Mouse (Mus musculus): ENCODE data around the gene Gm10912. TPM values are rescaled to one million over a fixed set of nuclear protein-coding genes. Genes with fewer than 3 reads are reported as not detected.
"Not testable (repeated sequence)": the region's sequence is repeated elsewhere in the genome, so short reads cannot be mapped to it uniquely, and the experiment has no call there.

Gm10912 gene
- polyA plus RNA-seq, 1 experiment from 2014 or later, result not detected

DNA sequence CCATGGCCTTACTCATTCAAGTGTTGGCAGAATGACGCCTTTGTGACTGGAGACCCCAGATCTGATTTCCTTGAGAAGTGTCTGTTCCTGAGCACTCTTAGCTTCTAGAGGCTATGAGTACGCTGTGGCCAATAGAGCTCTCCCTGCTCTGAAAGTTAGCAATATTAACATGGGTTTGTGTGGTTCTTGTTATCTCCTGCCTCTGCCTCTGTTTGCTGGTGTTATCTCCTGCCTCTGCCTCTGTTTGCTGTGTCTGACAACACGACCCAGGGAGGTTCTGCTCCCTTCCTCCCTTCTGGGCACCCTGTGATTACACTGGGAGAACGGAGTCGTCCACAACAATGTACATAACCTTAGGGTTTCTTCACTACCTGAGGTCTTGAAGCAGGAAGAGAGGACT lies 12.7 kb downstream of the Gm10912 start:
- not testable (repeated sequence) for H3K27ac ChIP-seq; H3K4me1 ChIP-seq; H3K9ac ChIP-seq; H3K4me2 ChIP-seq; H3K36me3 ChIP-seq (replicated peaks); H3K27me3 ChIP-seq (replicated peaks); ATAC-seq (replicated peaks); H3K4me3 ChIP-seq; H3K9me3 ChIP-seq
- WGBS, result 87% methylated on average over 5 of the region's 5 CpGs

DNA sequence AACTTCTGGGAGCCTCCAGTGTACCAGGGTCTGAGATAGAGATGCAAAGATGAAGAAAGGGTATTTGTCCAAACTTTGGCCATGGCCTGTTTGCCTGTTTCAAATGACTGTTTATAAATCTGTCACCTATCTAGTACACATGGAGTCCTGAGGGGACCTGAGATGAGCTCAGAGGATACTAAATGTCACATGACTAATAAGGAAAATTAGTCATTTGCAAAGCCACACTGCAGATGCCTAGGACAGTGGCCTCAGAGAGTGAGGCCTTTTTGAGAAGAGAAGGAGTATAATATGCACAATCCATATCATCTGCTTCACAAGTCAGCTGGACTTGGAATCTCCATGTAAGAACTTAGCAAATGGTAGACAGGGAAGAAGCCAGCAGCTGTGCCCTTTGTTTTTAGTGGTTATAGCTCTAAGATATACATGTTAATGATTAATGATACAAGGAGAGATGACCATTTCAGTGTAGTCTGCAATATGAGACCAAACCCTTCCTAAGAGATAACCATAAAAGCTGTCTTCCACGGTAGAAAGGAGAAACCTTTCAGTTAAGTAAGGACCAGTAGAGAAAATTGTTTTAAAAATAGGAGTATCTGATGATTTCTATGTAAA lies 15.9 kb downstream of the Gm10912 start:
- H3K36me3 ChIP-seq (replicated peaks); H3K9ac ChIP-seq; H3K27ac ChIP-seq; ATAC-seq (replicated peaks); H3K27me3 ChIP-seq (replicated peaks); H3K9me3 ChIP-seq; H3K4me2 ChIP-seq; H3K4me1 ChIP-seq; H3K4me3 ChIP-seq: not testable (repeated sequence)
- 100% methylated on average over 1 of the region's 1 CpGs for WGBS

- no peak overlapping the region for H3K27ac ChIP-seq
- no peaks in the 10 kb centered on the region for H3K36me3 ChIP-seq (replicated peaks)
- H3K9me3 ChIP-seq, result no peaks in the 10 kb centered on the region
- H3K4me1 ChIP-seq, result no peaks in the 10 kb centered on the region
- H3K4me2 ChIP-seq, result no peak overlapping the region
- ATAC-seq (replicated peaks), result no peak
- no peak overlapping the region for H3K4me3 ChIP-seq
- no peaks in the 10 kb centered on the region for H3K27me3 ChIP-seq (replicated peaks)
- no peak overlapping the region for H3K9ac ChIP-seq
Observed at GRCm38 (mm10) chr2:104082474-104082873, 16.8 kb downstream of the Gm10912 start.

- not testable (repeated sequence) for H3K4me2 ChIP-seq; H3K27ac ChIP-seq; ATAC-seq (replicated peaks); H3K9me3 ChIP-seq; H3K36me3 ChIP-seq (replicated peaks); H3K9ac ChIP-seq; H3K4me1 ChIP-seq; H3K27me3 ChIP-seq (replicated peaks); H3K4me3 ChIP-seq
Observed at GRCm38 (mm10) chr2:104084027-104084426, 18.4 kb downstream of the Gm10912 start.

DNA sequence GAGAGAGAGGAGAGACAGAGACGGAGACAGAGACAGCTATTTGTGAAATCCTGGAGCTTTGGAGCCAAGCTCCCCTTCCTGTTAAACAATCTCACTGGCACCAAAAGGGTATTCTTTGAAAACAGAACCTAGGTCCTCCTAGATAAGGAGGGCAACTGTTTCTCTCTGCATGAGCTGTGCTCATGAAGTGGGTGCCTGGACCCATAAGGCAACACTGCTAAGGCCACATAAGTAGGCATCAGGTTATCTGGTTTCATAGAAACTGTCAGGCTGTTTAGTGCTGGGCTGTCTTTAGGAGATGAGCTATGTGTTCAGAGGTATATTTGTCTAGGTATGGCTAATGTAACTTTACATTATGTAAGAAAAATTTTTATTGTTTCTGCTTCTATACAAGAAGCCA lies 21.9 kb downstream of the Gm10912 start:
- H3K9ac ChIP-seq; H3K27me3 ChIP-seq (replicated peaks); H3K4me2 ChIP-seq; H3K27ac ChIP-seq; ATAC-seq (replicated peaks); H3K4me3 ChIP-seq; H3K36me3 ChIP-seq (replicated peaks); H3K9me3 ChIP-seq; H3K4me1 ChIP-seq: not testable (repeated sequence)
- WGBS, result 74% methylated on average over 1 of the region's 1 CpGs

DNA sequence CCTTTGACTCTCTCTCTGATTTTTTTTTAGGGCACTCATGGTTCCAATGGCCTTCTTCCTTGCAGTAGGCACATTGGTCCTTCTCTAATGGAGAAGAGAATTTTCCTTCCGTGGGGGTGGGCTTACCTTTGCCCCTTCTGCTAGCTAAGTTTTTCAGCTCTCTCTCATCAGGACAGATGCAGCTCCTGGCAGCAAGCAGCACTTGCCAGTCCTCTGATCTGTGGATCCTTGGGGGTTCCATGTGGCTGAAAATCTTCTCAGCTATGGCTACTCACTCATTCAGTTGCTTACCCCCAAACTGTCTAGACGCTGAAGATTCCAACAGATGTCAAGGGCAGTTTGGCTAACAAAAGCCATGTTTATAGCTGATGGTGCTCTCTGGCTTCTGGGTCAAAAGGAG lies 27.7 kb downstream of the Gm10912 start:
- Histone ChIP-seq H3K27ac (no peak overlapping the region), H3K9me3 (no peaks in the 10 kb centered on the region), H3K4me3 (no peak overlapping the region), H3K4me1 (peaks cover 10% of the 10 kb centered on the region; the same call in 1 of the 2 replicates), H3K9ac (no peak overlapping the region), H3K27me3 (replicated peaks) (no peaks in the 10 kb centered on the region), H3K4me2 (no peak overlapping the region), H3K36me3 (replicated peaks) (no peaks in the 10 kb centered on the region)
- 95% methylated on average over 2 of the region's 2 CpGs for WGBS
- ATAC-seq (replicated peaks), result no peak

DNA sequence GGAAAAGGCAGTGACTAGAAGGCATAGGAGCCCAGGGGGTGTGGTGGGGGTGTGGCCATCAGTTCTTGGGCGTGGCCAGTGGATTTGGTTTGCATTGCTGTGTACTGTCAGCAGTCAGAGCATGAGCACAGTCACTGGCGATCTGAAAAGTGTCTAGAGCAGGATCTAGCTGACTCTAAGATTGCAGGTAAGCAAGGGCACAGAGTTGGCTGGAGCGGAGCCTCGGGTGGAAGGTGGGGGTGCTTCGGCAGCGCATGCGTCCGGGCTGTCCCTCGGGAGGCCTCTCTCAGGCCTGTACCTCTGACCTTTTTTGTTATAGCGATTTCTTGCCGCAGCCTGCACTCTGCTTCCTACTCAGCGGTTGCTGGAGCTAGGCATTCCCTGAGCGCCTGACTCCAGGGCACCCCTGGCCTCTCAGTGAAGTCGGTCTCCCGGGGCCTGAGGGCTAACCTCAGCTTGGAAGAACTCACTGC lies 30.2 kb downstream of the Gm10912 start, which contains the start of gene Cd59a:
Gene Cd59a, plus strand, starts transcription at position 61 of the 473 bp plus-strand sequence.
- Histone ChIP-seq H3K27me3 (replicated peaks) (no peaks in the 10 kb centered on the region), H3K4me2 (peak within 1 kb of the TSS; percentile 56), H3K27ac (peak within 1 kb of the TSS; percentile 51; the same call in 1 of the 2 replicates), H3K9me3 (no peaks in the 10 kb centered on the region), H3K4me1 (peaks cover 10% of the 10 kb centered on the region; the same call in 1 of the 2 replicates), H3K36me3 (replicated peaks) (no peaks in the 10 kb centered on the region), H3K4me3 (peak within 1 kb of the TSS; percentile 38), H3K9ac (peak within 1 kb of the TSS; percentile 46)
- WGBS, result 7% methylated on average over 15 of the region's 15 CpGs
- ATAC-seq (replicated peaks), result peak; percentile 93

DNA sequence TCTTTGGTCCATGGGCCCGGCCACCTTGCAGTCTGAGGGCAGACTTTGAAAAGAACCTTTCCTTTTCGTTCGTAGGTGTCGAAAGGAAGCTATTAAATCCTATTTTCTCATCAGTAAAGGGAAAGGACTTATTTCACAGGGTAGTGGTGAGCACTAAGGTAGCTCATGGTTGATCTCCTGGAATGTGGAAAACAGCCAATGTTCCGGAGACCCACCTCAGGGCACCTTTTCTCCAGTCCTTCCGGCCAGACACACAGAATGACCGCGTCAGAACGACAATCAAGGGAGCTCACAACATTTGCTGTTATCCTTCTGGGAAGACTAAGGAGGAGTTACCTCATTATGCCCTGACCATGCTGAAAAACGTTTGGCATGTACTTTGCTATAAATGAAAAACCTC lies 30.6 kb downstream of the Gm10912 start:
- Histone ChIP-seq H3K4me1 (peaks cover 10% of the 10 kb centered on the region; the same call in 1 of the 2 replicates), H3K27me3 (replicated peaks) (no peaks in the 10 kb centered on the region), H3K4me3 (peak overlapping the region; percentile 38), H3K9me3 (no peaks in the 10 kb centered on the region), H3K36me3 (replicated peaks) (no peaks in the 10 kb centered on the region), H3K4me2 (peak overlapping the region; percentile 56), H3K9ac (peak overlapping the region; percentile 46; the same call in 1 of the 2 replicates), H3K27ac (0 out of 2 replicates have a peak overlapping the region, but pooled peaks have one; percentile 51)
- ATAC-seq (replicated peaks), result 0 out of 2 replicates have a peak, but pooled peaks have one; percentile 37
- WGBS, result 45% methylated on average over 10 of the region's 10 CpGs

DNA sequence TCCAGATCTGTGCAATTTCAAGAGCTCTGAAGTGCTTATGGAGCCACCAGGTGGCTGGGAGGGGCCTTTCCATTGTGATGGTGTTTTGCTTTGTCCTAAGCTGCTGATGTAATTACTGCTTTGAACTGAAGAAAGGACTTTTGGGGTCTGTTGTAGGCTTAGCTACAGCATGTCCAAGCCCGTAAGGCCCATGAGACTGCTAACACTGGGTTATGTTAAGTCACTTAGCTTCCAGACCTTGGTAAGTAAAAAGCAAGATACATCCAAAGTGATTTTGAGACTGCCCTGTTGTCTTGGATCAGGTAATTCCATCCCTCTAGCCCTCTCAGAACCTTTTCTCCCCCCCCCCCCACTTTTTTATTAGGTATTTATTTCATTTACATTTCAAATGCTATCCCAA lies 31.2 kb downstream of the Gm10912 start:
- not testable (repeated sequence) for H3K36me3 ChIP-seq (replicated peaks); ATAC-seq (replicated peaks); H3K4me1 ChIP-seq; H3K9me3 ChIP-seq; H3K9ac ChIP-seq; H3K27ac ChIP-seq; H3K27me3 ChIP-seq (replicated peaks); H3K4me3 ChIP-seq
- H3K4me2 ChIP-seq, result peak overlapping the region; percentile 56; the same call in 1 of the 2 replicates
- WGBS, result 63% methylated on average over 1 of the region's 1 CpGs

DNA sequence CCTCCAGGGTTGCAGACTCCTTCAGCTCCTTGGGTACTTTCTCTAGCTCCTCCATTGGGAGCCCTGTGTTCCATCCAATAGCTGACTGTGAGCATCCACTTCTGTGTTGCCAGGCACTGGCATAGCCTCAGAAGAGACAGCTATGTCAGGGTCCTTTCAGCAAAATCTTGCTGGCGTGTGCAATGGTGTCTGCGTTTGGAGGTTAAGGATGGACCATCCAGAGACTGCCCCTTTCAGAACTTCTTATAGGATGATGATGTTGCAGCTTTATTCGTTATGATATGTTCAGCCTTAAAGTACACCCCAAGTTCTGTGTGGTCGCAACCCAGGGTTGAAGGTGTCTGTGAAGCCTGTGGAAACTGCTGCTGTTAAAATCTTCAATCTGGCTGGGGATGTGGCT lies 31.8 kb downstream of the Gm10912 start:
- H3K4me2 ChIP-seq; H3K9ac ChIP-seq; H3K27ac ChIP-seq; H3K4me3 ChIP-seq; H3K27me3 ChIP-seq (replicated peaks); H3K9me3 ChIP-seq; ATAC-seq (replicated peaks); H3K4me1 ChIP-seq; H3K36me3 ChIP-seq (replicated peaks): not testable (repeated sequence)
- 89% methylated on average over 4 of the region's 4 CpGs for WGBS

- 45% methylated on average over 3 of the region's 3 CpGs for WGBS
- Histone ChIP-seq H3K4me2 (no peak overlapping the region), H3K27ac (no peak overlapping the region), H3K9ac (no peak overlapping the region), H3K27me3 (replicated peaks) (no peaks in the 10 kb centered on the region), H3K9me3 (no peaks in the 10 kb centered on the region), H3K4me3 (no peak overlapping the region), H3K36me3 (replicated peaks) (no peaks in the 10 kb centered on the region), H3K4me1 (peaks cover 10% of the 10 kb centered on the region; the same call in 1 of the 2 replicates)
- no peak for ATAC-seq (replicated peaks)
Observed at GRCm38 (mm10) chr2:104098529-104099230, 33.1 kb downstream of the Gm10912 start.

DNA sequence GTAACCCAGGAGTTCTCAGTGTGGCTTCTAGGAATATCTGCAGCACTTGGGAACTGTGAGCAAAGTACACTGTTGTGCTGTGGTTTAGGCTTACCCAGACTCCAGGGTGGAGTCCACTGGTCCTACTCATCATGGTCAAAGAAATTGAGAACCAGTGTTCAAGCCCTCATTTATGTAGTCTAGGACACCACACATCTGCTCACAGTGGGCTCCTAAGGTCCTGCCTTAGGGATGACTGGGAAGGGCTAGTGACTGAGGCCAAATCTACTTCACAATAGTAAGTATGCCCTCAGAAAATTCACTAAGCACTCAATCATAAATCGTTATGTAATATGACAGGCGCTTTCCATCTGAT lies 33.6 kb downstream of the Gm10912 start:
- Histone ChIP-seq H3K4me2 (no peak overlapping the region), H3K9ac (no peak overlapping the region)
- WGBS, result 96% methylated on average over 2 of the region's 2 CpGs

DNA sequence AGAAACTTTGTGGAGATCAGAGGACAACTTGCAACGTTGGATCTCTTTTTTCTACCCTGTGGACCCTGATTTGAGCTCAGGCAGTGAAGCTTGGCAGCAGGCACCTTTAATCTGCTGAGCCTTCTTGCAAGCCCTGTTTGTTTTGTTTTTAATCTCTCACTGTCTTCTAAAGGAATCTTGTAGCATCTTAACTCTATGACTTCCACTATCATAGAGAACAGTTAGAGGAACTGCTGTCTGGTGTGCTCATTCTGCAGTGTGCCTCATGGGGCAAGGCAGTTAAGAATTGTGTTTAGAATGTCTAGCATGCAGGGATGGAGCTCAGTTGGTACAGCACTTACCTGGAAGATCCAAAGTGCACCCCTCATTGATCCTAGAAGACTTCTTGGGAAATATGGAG lies 34.3 kb downstream of the Gm10912 start:
- H3K4me2 ChIP-seq, result no peak overlapping the region
- ATAC-seq (replicated peaks), result no peak
- no peak overlapping the region for H3K27ac ChIP-seq
- no peaks in the 10 kb centered on the region for H3K27me3 ChIP-seq (replicated peaks)
- no peak overlapping the region for H3K4me3 ChIP-seq
- WGBS, result 19% methylated on average over 1 of the region's 1 CpGs
- no peaks in the 10 kb centered on the region for H3K9me3 ChIP-seq
- no peak overlapping the region for H3K9ac ChIP-seq
- no peaks in the 10 kb centered on the region for H3K36me3 ChIP-seq (replicated peaks)
- H3K4me1 ChIP-seq, result peaks cover 10% of the 10 kb centered on the region; the same call in 1 of the 2 replicates

More for the DNA sequence above, 33.6 kb downstream of the Gm10912 start:
- no peak for ATAC-seq (replicated peaks)
- Histone ChIP-seq H3K36me3 (replicated peaks) (no peaks in the 10 kb centered on the region), H3K27ac (no peak overlapping the region), H3K4me3 (no peak overlapping the region), H3K9me3 (no peaks in the 10 kb centered on the region), H3K27me3 (replicated peaks) (no peaks in the 10 kb centered on the region), H3K4me1 (peaks cover 10% of the 10 kb centered on the region; the same call in 1 of the 2 replicates)

All from midbrain, embryonic 15.5 days (tissue).